ENCODE assay signal across 8 mouse cellular contexts in genomic region chr3:149074658-149075487, GRCm38 (mm10).
A peak's percentile ranks its signal among the peaks of the same experiment; 100 is the strongest.
DNase-seq lines count a peak whose midpoint lies in the region; ATAC-seq lines count a peak whose summit lies in the region.
"Had no signal": no experiment of that assay in that cellular context is flagged by ENCODE, and none has a peak within 500 bp of the region (broad histone marks: within the 10 kb centered on the region; RNA-seq: fewer than 3 reads in every experiment).

No protein-coding gene starts in this region.

- ATAC-seq in midbrain, embryonic 11.5 days (ENCODE audit: low FRiP score) = peak; percentile 53; the same call in 1 of the 2 replicates
- peak; percentile 29 for ATAC-seq in forebrain, embryonic 16.5 days
- ATAC-seq in neural tube, embryonic 15.5 days (ENCODE audit: low FRiP score) = peak; percentile 55; the same call in 1 of the 2 replicates

- H3K27me3 ChIP-seq in midbrain, embryonic 11.5 days (ENCODE audit: control insufficient read depth, insufficient read depth, low read length) = no peaks in the 10 kb centered on the region
- 0 out of 2 replicates have a peak, but pooled peaks cover 11% of the 10 kb centered on the region for H3K27me3 ChIP-seq in midbrain, embryonic 10.5 days (ENCODE audit: low read depth, poor library complexity, severe bottlenecking)
- 0 out of 2 replicates have a peak, but pooled peaks cover 2% of the 10 kb centered on the region for H3K27me3 ChIP-seq in forebrain, embryonic 16.5 days (replicated peaks; ENCODE audit: control insufficient read depth, insufficient read depth, low read length)
- no peaks in the 10 kb centered on the region for H3K27me3 ChIP-seq in neural tube, embryonic 15.5 days (replicated peaks)

- H3K9me3 ChIP-seq in midbrain, embryonic 11.5 days (ENCODE audit: control insufficient read depth, low read length) = no peaks in the 10 kb centered on the region
- no peaks in the 10 kb centered on the region for H3K9me3 ChIP-seq in midbrain, embryonic 10.5 days (replicated peaks)
- no peaks in the 10 kb centered on the region for H3K9me3 ChIP-seq in forebrain, embryonic 16.5 days (ENCODE audit: control insufficient read depth, low read length)
- no peaks in the 10 kb centered on the region for H3K9me3 ChIP-seq in neural tube, embryonic 15.5 days (replicated peaks)

- 80% methylated on average over 27 of the region's 27 CpGs for WGBS in midbrain, embryonic 11.5 days
- WGBS in midbrain, embryonic 10.5 days = 82% methylated on average over 27 of the region's 27 CpGs
- WGBS in forebrain, embryonic 16.5 days = 48% methylated on average over 27 of the region's 27 CpGs
- WGBS in neural tube, embryonic 15.5 days = 29% methylated on average over 27 of the region's 27 CpGs

- H3K9ac ChIP-seq in midbrain, embryonic 11.5 days (ENCODE audit: low read length) = no peak overlapping the region
- peak overlapping the region; percentile 25; the same call in 1 of the 2 replicates for H3K9ac ChIP-seq in forebrain, embryonic 16.5 days (replicated peaks; ENCODE audit: low read depth, low read length)
- H3K9ac ChIP-seq in neural tube, embryonic 15.5 days (replicated peaks) = no peak overlapping the region

- no peak overlapping the region for H3K4me3 ChIP-seq in midbrain, embryonic 11.5 days (ENCODE audit: low read depth, low read length)
- no peak overlapping the region for H3K4me3 ChIP-seq in midbrain, embryonic 10.5 days
- peak overlapping the region; percentile 14 for H3K4me3 ChIP-seq in forebrain, embryonic 16.5 days (replicated peaks; ENCODE audit: low read length)
- no peak overlapping the region for H3K4me3 ChIP-seq in neural tube, embryonic 15.5 days (replicated peaks)
- H3K4me3 ChIP-seq: myocyte had no signal

- no peaks in the 10 kb centered on the region for H3K36me3 ChIP-seq in midbrain, embryonic 11.5 days (ENCODE audit: control insufficient read depth, insufficient read depth, low read length)
- H3K36me3 ChIP-seq in midbrain, embryonic 10.5 days = no peaks in the 10 kb centered on the region
- H3K36me3 ChIP-seq in forebrain, embryonic 16.5 days (ENCODE audit: control insufficient read depth, insufficient read depth) = no peaks in the 10 kb centered on the region
- no peaks in the 10 kb centered on the region for H3K36me3 ChIP-seq in neural tube, embryonic 15.5 days

- H3K4me2 ChIP-seq in midbrain, embryonic 11.5 days = no peak overlapping the region
- peak overlapping the region; percentile 44 for H3K4me2 ChIP-seq in forebrain, embryonic 16.5 days (ENCODE audit: low read length)
- H3K4me2 ChIP-seq in neural tube, embryonic 15.5 days = peak overlapping the region; percentile 47

- DNase-seq in midbrain, embryonic 11.5 days (ENCODE audit: low spot score, missing footprints) = no peak
- DNase-seq in midbrain, embryonic 10.5 days (ENCODE audit: low spot score) = no peak
- DNase-seq in kidney, postnatal 14 days = peak; percentile 50
- DNase-seq in ovary, postnatal 14 days (ENCODE audit: low spot score) = no peak
- DNase-seq in heart, adult 8-10 months (ENCODE audit: low spot score) = no peak

- no peaks in the 10 kb centered on the region for H3K4me1 ChIP-seq in midbrain, embryonic 11.5 days (ENCODE audit: control insufficient read depth, insufficient read depth, low read length)
- peaks cover 22% of the 10 kb centered on the region for H3K4me1 ChIP-seq in midbrain, embryonic 10.5 days
- H3K4me1 ChIP-seq in forebrain, embryonic 16.5 days (replicated peaks; ENCODE audit: control insufficient read depth, insufficient read depth, low read length) = peaks cover 22% of the 10 kb centered on the region
- H3K4me1 ChIP-seq in neural tube, embryonic 15.5 days = peaks cover 18% of the 10 kb centered on the region

- H3K27ac ChIP-seq in midbrain, embryonic 11.5 days (ENCODE audit: low read depth, low read length) = no peak overlapping the region
- H3K27ac ChIP-seq in midbrain, embryonic 10.5 days (replicated peaks) = no peak overlapping the region
- no peak overlapping the region for H3K27ac ChIP-seq in forebrain, embryonic 16.5 days (ENCODE audit: low read length)
- H3K27ac ChIP-seq in neural tube, embryonic 15.5 days (replicated peaks) = peak overlapping the region; percentile 3; the same call in 1 of the 2 replicates
